Mouse (Mus musculus) intestine, embryonic 14.5 days (tissue): ENCODE results near the gene Zwilch. TPM values are rescaled to one million over a fixed set of nuclear protein-coding genes. Genes with fewer than 3 reads are reported as not detected.

ENCODE experiments used
- ATAC-seq: fragments of 200-750 bp; cut with Nextera tagmentation; replicated peaks from 2 replicates; pipeline ENCODE4 v1.8.0; 2017; ENCODE audit warnings: low read depth, moderate number of reproducible peaks, moderate TSS enrichment, moderate library complexity; ENCODE audit not compliant: low FRiP score, low TSS enrichment
- DNase-seq: peaks from one replicate; pipeline ENCODE4 v3.0.0-alpha.2; 2018; ENCODE audit warnings: low spot score
- H3K27ac ChIP-seq: fragments of 300-500 bp; sonication (generic); 2 replicates; pipeline ENCODE4 v1.5.1; 2014; ENCODE audit warnings: low read depth, mild to moderate bottlenecking, control low read depth
- H3K27me3 ChIP-seq: fragments of 300-500 bp; sonication (generic); replicated peaks from 2 replicates; pipeline ENCODE4 v1.6.1; 2014; ENCODE audit warnings: low read length, control low read depth; ENCODE audit not compliant: control insufficient read depth, insufficient read depth
- H3K36me3 ChIP-seq: fragments of 300-500 bp; sonication (generic); 2 replicates; pipeline ENCODE4 v1.6.1; 2014; ENCODE audit warnings: low read length, control low read depth; ENCODE audit not compliant: control insufficient read depth, insufficient read depth
- H3K4me1 ChIP-seq: fragments of 300-500 bp; sonication (generic); replicated peaks from 2 replicates; pipeline ENCODE4 v1.6.1; 2014; ENCODE audit warnings: low read length, control low read depth, mixed read lengths; ENCODE audit not compliant: control insufficient read depth, insufficient read depth
- H3K4me2 ChIP-seq: fragments of 300-500 bp; sonication (generic); 2 replicates; pipeline ENCODE4 v1.6.1; 2014; ENCODE audit warnings: low read length
- H3K4me3 ChIP-seq: fragments of 300-500 bp; sonication (generic); 2 replicates; pipeline ENCODE4 v1.5.1; 2014; ENCODE audit warnings: low read depth, low read length, control low read depth, mixed read lengths
- H3K9ac ChIP-seq: fragments of 300-500 bp; sonication (generic); 2 replicates; pipeline ENCODE4 v1.6.1; 2014; ENCODE audit warnings: mild to moderate bottlenecking, low read length
- H3K9me3 ChIP-seq: fragments of 300-500 bp; sonication (generic); 2 replicates; pipeline ENCODE4 v1.6.1; 2016; ENCODE audit warnings: low read length, control low read depth; ENCODE audit not compliant: control insufficient read depth
- WGBS: fragments of 180-500 bp; shearing (Covaris S2); extraction: QIAGEN DNeasy Blood & Tissue Kit; methylation state at CpG from one replicate; pipeline ENCODE4 v1.1.7; 2014; 5-methylcytosine and 5-hydroxymethylcytosine counted together
- polyA plus RNA-seq: library from polyadenylated mRNA; unstranded; fragments of >200 nt; fragmentation: Nextera tagmentation; extraction: Ambion mirVana; gene quantifications from 2 replicates; pipeline ENCODE4 v1.2.1, GENCODE M21; 2014

The Zwilch gene
- polyA plus RNA-seq, 1 experiment from 2014 or later = 27.7 TPM

DNA sequence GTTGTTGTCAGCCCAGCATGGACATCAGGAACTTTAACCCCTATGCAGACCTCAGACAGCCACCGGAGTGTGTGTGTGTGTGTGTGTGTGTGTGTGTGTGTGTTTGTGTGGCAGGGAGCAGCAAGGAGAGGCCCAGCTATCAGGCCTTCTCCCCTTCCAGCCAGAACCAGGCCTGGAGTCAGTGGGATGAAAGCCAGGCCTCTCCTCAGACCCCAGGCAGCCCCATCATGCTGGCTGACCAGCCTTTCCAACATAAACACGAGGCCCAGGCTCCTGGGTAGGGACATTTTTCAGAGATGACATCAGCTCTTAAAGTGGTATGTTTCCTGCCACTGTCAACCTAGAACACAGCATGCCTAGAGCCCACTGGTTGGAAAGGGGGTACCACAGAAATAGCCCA lies 58.3 kb downstream of the Zwilch start:
- DNase-seq (no peak), ATAC-seq (peak; percentile 28; the same call in 1 of the 2 replicates)
- Histone ChIP-seq H3K4me3 (no peak overlapping the region), H3K9ac (no peak overlapping the region), H3K9me3 (no peaks in the 10 kb centered on the region), H3K27me3 (no peaks in the 10 kb centered on the region), H3K27ac (peak overlapping the region; percentile 47; the same call in 1 of the 2 replicates), H3K36me3 (no peaks in the 10 kb centered on the region), H3K4me2 (no peak overlapping the region), H3K4me1 (peaks cover 12% of the 10 kb centered on the region; the same call in 1 of the 2 replicates)
- 12% methylated on average over 2 of the region's 2 CpGs for whole genome bisulfite sequencing

DNA sequence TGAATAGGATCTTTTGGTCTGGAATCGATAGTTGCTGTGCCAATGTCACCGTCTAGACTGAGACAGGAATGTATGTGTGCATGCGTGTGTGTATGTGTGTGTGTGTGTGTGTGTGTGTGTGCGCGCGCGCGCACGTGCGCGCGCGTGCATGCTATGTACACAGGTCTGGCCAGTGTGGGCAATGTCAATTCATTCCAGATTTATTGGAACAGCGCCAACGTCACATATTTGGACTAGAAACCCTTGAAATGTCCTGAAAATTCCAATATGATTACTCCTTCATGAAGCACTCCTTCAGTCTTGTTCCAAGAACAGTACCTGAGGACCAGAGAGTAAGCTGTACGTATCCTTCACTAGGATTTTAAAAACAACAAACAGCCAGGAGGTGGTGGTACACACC lies 62.4 kb downstream of the Zwilch start:
- Histone ChIP-seq H3K4me2 (no peak overlapping the region), H3K9ac (no peak overlapping the region), H3K9me3 (no peaks in the 10 kb centered on the region), H3K36me3 (no peaks in the 10 kb centered on the region), H3K27me3 (no peaks in the 10 kb centered on the region), H3K4me3 (no peak overlapping the region), H3K27ac (no peak overlapping the region), H3K4me1 (peaks cover 12% of the 10 kb centered on the region; the same call in 1 of the 2 replicates)
- no peak for DNase-seq
- ATAC-seq = no peak
- WGBS = 96% methylated on average over 16 of the region's 16 CpGs

DNA sequence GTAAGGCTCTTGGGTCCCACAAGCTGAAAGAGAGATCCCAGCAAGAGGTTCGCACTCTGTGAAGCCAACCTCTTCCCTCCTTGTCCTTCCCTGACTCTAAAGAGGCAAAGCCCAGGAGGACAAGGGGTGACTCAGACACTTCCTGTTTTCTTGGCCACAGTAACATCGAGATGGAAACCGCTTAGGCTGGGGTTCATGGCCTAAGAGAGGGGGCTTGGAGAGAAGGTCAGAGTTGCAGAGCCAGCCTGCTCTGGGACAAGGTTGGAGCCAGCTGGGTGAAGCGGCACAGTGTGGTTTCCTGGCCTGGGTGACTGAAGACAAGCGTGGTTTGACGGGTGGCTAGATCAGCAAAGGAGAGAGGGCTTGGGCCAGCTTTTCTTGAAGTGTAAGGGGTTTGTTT lies 67.6 kb downstream of the Zwilch start:
- Histone ChIP-seq H3K36me3 (no peaks in the 10 kb centered on the region), H3K4me3 (no peak overlapping the region), H3K4me2 (no peak overlapping the region), H3K9ac (no peak overlapping the region), H3K27ac (no peak overlapping the region), H3K9me3 (no peaks in the 10 kb centered on the region), H3K4me1 (no peaks in the 10 kb centered on the region), H3K27me3 (no peaks in the 10 kb centered on the region)
- 80% methylated on average over 6 of the region's 6 CpGs for WGBS
- DNase-seq = no peak
- no peak for ATAC-seq

DNA sequence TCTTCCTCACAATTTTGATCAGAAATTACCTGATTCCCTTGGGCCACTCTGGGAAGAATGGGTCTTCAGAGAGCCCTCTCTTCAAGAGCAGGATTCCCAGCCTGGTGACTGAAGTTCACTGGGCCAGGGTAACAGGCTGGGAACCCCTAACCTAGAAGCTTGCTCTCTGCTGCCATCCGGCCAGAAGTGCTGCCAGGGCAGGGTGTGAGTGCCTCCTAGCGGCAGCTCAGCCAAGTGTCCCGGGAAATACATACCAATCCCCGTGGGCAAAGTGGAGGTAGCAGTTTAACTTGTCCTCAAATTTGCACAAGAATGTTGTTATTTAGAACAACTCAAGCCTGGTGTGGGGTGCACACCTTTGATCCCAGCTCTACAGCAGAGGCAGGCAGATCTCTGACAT lies 72.5 kb downstream of the Zwilch start:
- DNase-seq = peak; percentile 87
- Histone ChIP-seq H3K9ac (no peak overlapping the region), H3K4me1 (no peaks in the 10 kb centered on the region), H3K36me3 (no peaks in the 10 kb centered on the region), H3K27me3 (no peaks in the 10 kb centered on the region), H3K4me2 (no peak overlapping the region), H3K27ac (no peak overlapping the region), H3K9me3 (no peaks in the 10 kb centered on the region), H3K4me3 (no peak overlapping the region)
- WGBS = 8% methylated on average over 4 of the region's 4 CpGs
- no peak for ATAC-seq

DNA sequence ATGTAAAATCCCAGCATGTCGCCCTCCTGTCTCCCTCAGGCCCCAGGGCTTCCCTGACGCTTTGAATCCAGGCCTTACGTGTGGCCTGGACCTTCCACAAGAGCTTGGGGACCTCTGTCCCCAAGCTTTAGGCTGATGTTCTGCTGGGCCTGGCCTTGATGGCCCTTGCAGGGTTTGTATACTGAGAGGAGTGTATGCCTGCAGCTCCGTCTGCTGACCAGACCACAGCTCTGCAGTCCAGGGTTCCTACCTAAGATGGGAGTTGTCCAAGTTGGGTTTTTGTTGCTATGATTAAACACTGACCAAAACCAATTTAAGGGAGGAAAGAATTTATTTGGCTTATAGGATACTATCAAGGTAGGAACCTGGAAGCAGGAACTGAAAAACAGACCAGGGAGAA lies 74.6 kb downstream of the Zwilch start:
- Histone ChIP-seq H3K9me3 (no peaks in the 10 kb centered on the region), H3K27me3 (no peaks in the 10 kb centered on the region), H3K4me3 (no peak overlapping the region), H3K36me3 (no peaks in the 10 kb centered on the region), H3K27ac (no peak overlapping the region), H3K4me2 (no peak overlapping the region), H3K4me1 (peaks cover 13% of the 10 kb centered on the region), H3K9ac (no peak overlapping the region)
- DNase-seq = no peak
- 71% methylated on average over 4 of the region's 4 CpGs for whole genome bisulfite sequencing
- ATAC-seq = no peak

DNA sequence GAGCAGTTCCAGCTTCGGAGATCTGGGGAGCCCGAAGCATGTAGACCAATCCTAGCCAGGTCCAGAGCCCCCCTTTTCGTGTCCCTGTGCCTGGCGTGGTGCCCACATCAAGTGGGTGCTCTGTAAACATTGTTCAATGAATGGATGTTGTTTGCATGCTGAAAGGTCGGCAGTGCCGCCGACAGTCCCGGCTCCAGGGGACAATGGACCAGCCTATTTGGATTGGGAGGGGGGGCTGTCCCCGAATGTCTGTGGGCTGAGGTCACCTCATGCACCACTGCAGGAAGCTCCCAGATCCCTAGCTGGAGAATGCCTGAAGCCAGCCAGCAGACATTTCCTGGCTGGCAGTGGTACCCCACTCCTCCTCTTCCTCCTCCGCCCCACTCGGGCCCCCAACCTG lies 78.8 kb downstream of the Zwilch start:
- DNase-seq (no peak), ATAC-seq (no peak)
- Histone ChIP-seq H3K9me3 (no peaks in the 10 kb centered on the region), H3K27ac (no peak overlapping the region), H3K4me3 (no peak overlapping the region), H3K9ac (no peak overlapping the region), H3K27me3 (no peaks in the 10 kb centered on the region), H3K4me2 (no peak overlapping the region), H3K4me1 (peaks cover 16% of the 10 kb centered on the region), H3K36me3 (no peaks in the 10 kb centered on the region)
- WGBS = 48% methylated on average over 11 of the region's 11 CpGs

DNA sequence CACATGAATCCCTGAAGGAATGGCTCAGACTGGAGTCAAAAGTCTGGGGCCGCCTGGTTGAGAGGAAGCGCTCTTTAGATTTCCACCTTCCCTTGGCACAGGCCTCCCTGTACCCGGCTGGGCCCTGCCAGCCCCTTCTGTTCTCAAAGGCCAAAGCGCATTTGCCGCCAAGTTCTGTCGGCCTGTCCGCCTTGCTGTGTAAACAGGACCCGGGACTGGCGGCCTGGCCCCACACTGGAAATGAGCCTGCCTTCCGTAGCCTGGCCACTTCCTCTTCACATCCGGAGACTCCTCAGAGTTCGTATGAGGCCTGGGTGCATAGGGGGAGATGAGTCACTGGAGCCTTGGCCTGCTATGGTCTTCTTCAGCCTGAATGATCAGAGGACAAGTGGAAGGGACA lies 83.9 kb downstream of the Zwilch start:
- Histone ChIP-seq H3K27me3 (no peaks in the 10 kb centered on the region), H3K27ac (peak overlapping the region; percentile 62), H3K4me1 (peaks cover 30% of the 10 kb centered on the region), H3K4me2 (no peak overlapping the region), H3K36me3 (no peaks in the 10 kb centered on the region), H3K9me3 (no peaks in the 10 kb centered on the region), H3K9ac (no peak overlapping the region), H3K4me3 (no peak overlapping the region)
- WGBS = 38% methylated on average over 12 of the region's 12 CpGs
- DNase-seq (no peak), ATAC-seq (no peak)

DNA sequence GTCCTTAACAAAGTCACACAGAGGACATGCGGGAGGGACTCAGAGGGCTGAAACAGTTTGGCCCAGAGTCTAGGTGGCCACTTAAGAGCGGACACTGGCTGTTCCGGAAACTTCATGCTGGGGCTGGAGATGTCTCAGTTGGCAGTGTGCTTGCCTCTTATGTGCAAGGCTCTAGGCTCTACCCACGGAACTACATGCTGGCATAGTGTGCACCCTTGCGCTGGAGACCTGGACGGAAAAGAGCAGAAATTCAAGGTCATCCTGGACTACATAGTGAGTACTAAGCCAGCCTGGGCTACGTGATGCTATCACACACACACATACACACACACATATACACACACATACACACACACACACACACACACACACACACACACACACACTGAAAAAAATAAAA lies 84.6 kb downstream of the Zwilch start:
- H3K9me3 ChIP-seq = no peaks in the 10 kb centered on the region
- H3K4me3 ChIP-seq = no peak overlapping the region
- no peak overlapping the region for H3K4me2 ChIP-seq
- ATAC-seq (no peak), DNase-seq (no peak)
- H3K27me3 ChIP-seq = no peaks in the 10 kb centered on the region
- H3K4me1 ChIP-seq = peaks cover 32% of the 10 kb centered on the region
- no peak overlapping the region for H3K9ac ChIP-seq
- H3K27ac ChIP-seq = 0 out of 2 replicates have a peak overlapping the region, but pooled peaks have one; percentile 16
- H3K36me3 ChIP-seq = no peaks in the 10 kb centered on the region
- 89% methylated on average over 7 of the region's 7 CpGs for WGBS

DNA sequence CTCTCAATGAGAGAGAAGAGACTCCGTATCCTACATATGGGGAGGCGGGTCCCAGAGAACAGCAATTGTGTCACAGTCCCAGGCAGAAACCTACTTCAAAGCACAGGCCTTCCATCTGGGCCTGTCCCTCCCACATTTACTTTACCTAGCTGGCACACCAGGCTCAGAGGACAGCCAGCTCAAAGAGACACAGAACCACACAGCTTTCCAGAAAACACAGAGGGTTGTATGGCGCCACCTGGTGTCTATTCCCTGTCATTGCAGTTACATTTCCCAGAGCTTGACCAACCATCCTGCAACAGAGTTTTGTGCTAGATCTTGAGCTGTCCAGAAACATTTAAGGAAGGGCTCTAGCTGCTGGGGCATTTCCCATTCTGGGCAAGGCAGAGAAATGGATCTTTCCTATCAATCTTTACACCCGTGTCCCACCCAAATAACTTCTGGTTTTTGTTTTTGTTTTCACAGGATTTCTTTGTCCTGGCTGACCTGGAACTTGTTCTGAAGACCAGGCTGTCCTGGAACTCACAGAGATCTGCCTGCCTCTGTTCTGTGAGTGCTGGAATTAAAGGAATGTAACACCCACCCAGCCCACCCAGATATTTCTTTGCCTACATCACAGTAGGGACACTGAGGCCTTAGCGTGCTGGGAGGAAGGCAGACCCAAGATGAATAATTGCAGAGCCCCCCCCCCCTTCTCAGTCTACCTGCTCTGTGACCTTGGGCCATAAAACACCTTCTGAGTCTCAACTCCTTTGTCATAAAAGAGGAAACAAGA lies 85.3 kb downstream of the Zwilch start:
- Histone ChIP-seq H3K4me3 (no peak overlapping the region), H3K4me2 (no peak overlapping the region), H3K27me3 (no peaks in the 10 kb centered on the region), H3K36me3 (no peaks in the 10 kb centered on the region), H3K9ac (no peak overlapping the region), H3K27ac (peak overlapping the region; percentile 61; the same call in 1 of the 2 replicates), H3K4me1 (peaks cover 32% of the 10 kb centered on the region), H3K9me3 (no peaks in the 10 kb centered on the region)
- DNase-seq (peak; percentile 89), ATAC-seq (peak; percentile 50)
- WGBS = 36% methylated on average over 5 of the region's 5 CpGs
